Comparison of ENCODE assay signal across 17 mouse cellular contexts in genomic region chr2:25156990-25157389, GRCm38 (mm10). TPM values are rescaled to one million over a fixed set of nuclear protein-coding genes. Genes with fewer than 3 reads are reported as not detected.
DNase-seq lines count a peak whose midpoint lies in the region; ATAC-seq and TF ChIP-seq lines count a peak whose summit lies in the region.
"Had no signal": no experiment of that assay in that cellular context is flagged by ENCODE, and none has a peak within 500 bp of the region (broad histone marks: within the 10 kb centered on the region; RNA-seq: fewer than 3 reads in every experiment).

No protein-coding gene starts in this region.

- H3K4me2 ChIP-seq in CH12.LX (ENCODE audit: insufficient read depth, low read depth, poor library complexity, severe bottlenecking), result no peak overlapping the region
- no peak overlapping the region for H3K4me2 ChIP-seq in forebrain, embryonic 16.5 days (ENCODE audit: low read length)
- H3K4me2 ChIP-seq: embryonic facial prominence, embryonic 13.5 days; forebrain, embryonic 12.5 days; hindbrain, embryonic 15.5 days; limb, embryonic 15.5 days; stomach, embryonic 15.5 days had no signal

- no peak for ATAC-seq in forebrain, embryonic 16.5 days

- TF ChIP-seq CTCF in lung, adult 2 months (IDR thresholded peaks at IDR 0.05; ENCODE audit: insufficient read depth, low read length), result peak; percentile 4; the same call in 1 of the 2 replicates
- TF ChIP-seq CTCF in CH12.LX (conservative IDR thresholded peaks at IDR 0.05 in 1 of 2, IDR thresholded peaks at IDR 0.05 in 1 of 2; ENCODE audit: low read depth in 2 of 2, low read length in 2 of 2), result peak in 1 of 2 experiments; percentile 67; a peak in 2 of 4 replicates

- H3K27me3 ChIP-seq in CH12.LX (replicated peaks), result peaks cover 3% of the 10 kb centered on the region
- H3K27me3 ChIP-seq in forebrain, embryonic 16.5 days (replicated peaks; ENCODE audit: control insufficient read depth, insufficient read depth, low read length), result no peaks in the 10 kb centered on the region
- H3K27me3 ChIP-seq: embryonic facial prominence, embryonic 13.5 days; forebrain, embryonic 12.5 days; hindbrain, embryonic 15.5 days; limb, embryonic 15.5 days; megakaryocyte, embryonic 14.5 days; stomach, embryonic 15.5 days had no signal

- no peaks in the 10 kb centered on the region for H3K79me2 ChIP-seq in CH12.LX (replicated peaks; ENCODE audit: control insufficient read depth, extremely low read depth, insufficient read depth, poor library complexity, severe bottlenecking)

- H3K9ac ChIP-seq in CH12.LX (ENCODE audit: insufficient read depth, low read depth), result no peak overlapping the region
- H3K9ac ChIP-seq in forebrain, embryonic 16.5 days (replicated peaks; ENCODE audit: low read depth, low read length), result no peak overlapping the region
- H3K9ac ChIP-seq: embryonic facial prominence, embryonic 13.5 days; forebrain, embryonic 12.5 days; hindbrain, embryonic 15.5 days; limb, embryonic 15.5 days; stomach, embryonic 15.5 days had no signal

- no peaks in the 10 kb centered on the region for H3K36me3 ChIP-seq in CH12.LX (replicated peaks in 1 of 2; ENCODE audit: control insufficient read depth in 1 of 2, insufficient read depth in 1 of 2, low read length in 1 of 2)
- H3K36me3 ChIP-seq in forebrain, embryonic 16.5 days (ENCODE audit: control insufficient read depth, insufficient read depth), result no peaks in the 10 kb centered on the region
- H3K36me3 ChIP-seq: embryonic facial prominence, embryonic 13.5 days; forebrain, embryonic 12.5 days; hindbrain, embryonic 15.5 days; limb, embryonic 15.5 days; stomach, embryonic 15.5 days had no signal

- intact Hi-C loops in heart, postnatal 14 days (cut with DNase I), result loop anchor here (2.0 kb wide), 2 partner anchors 30 to 58 kb away; no protein-coding TSS in a partner anchor

- peak; percentile 58 for DNase-seq in heart, adult 11 months
- no peak for DNase-seq in heart, postnatal 14 days
- DNase-seq in lung, adult 2 months, result no peak
- no peak for DNase-seq in lung, postnatal 4 days
- DNase-seq in CH12.LX (ENCODE audit: extremely low read depth), result no peak
- DNase-seq in naive thymus-derived CD4-positive, alpha-beta T cell, adult 2 months (ENCODE audit: low read depth), result peak; percentile 47
- no peak for DNase-seq in frontal cortex, adult 2 months (ENCODE audit: extremely low spot score in 1 of 2, low spot score in 1 of 2)
- DNase-seq: cerebellum, adult 9-11 months; gastrocnemius, postnatal 10 days had no signal

- 44% methylated on average over 2 of the region's 2 CpGs for WGBS in lung, adult 2 months
- WGBS in forebrain, embryonic 16.5 days, result 41% methylated on average over 2 of the region's 2 CpGs

- dilution Hi-C loops in CH12.LX (cut with MboI; ENCODE audit: extremely low pct_ligation_motif_present, extremely low pct_unique_long_range_greater_than_20kb, low sequenced_read_pairs), result no loop called here

- peaks cover 2% of the 10 kb centered on the region; the same call in 1 of the 2 replicates for H3K4me1 ChIP-seq in lung, adult 2 months (ENCODE audit: control insufficient read depth, insufficient read depth, low read length)
- no peaks in the 10 kb centered on the region for H3K4me1 ChIP-seq in CH12.LX (ENCODE audit: control insufficient read depth in 1 of 2, insufficient read depth in 2 of 2)
- H3K4me1 ChIP-seq in forebrain, embryonic 16.5 days (replicated peaks; ENCODE audit: control insufficient read depth, insufficient read depth, low read length), result no peaks in the 10 kb centered on the region
- H3K4me1 ChIP-seq: embryonic facial prominence, embryonic 13.5 days; forebrain, embryonic 12.5 days; hindbrain, embryonic 15.5 days; limb, embryonic 15.5 days; stomach, embryonic 15.5 days had no signal

- TF ChIP-seq RAD21 in CH12.LX (IDR thresholded peaks at IDR 0.05; ENCODE audit: low read depth, low read length), result peak; percentile 51

- TF ChIP-seq POLR2A in lung, adult 2 months (IDR thresholded peaks at IDR 0.05; ENCODE audit: borderline replicate concordance, extremely low read depth, low read depth, low read length), result no peak
- no peak for TF ChIP-seq POLR2A in CH12.LX (IDR thresholded peaks at IDR 0.05; ENCODE audit: low read depth, low read length)

- no peak overlapping the region for H3K4me3 ChIP-seq in lung, adult 2 months (replicated peaks; ENCODE audit: extremely low read depth, low read depth, low read length)
- H3K4me3 ChIP-seq in CH12.LX (replicated peaks in 1 of 3; ENCODE audit: low read depth in 2 of 3, low read length in 2 of 3, poor library complexity in 1 of 3), result no peak overlapping the region
- H3K4me3 ChIP-seq in forebrain, embryonic 16.5 days (replicated peaks; ENCODE audit: low read length), result no peak overlapping the region
- H3K4me3 ChIP-seq: embryonic facial prominence, embryonic 13.5 days; forebrain, embryonic 12.5 days; hindbrain, embryonic 15.5 days; limb, embryonic 15.5 days; megakaryocyte, embryonic 14.5 days; stomach, embryonic 15.5 days had no signal

- in situ Hi-C loops in CH12.LX (cut with MboI; ENCODE audit: low pct_ligation_motif_present, low pct_unique_long_range_greater_than_20kb, low sequenced_read_pairs), result no loop called here

- no peaks in the 10 kb centered on the region for H3K9me3 ChIP-seq in CH12.LX (replicated peaks; ENCODE audit: low read length)
- no peaks in the 10 kb centered on the region for H3K9me3 ChIP-seq in forebrain, embryonic 16.5 days (ENCODE audit: control insufficient read depth, low read length)
- H3K9me3 ChIP-seq: embryonic facial prominence, embryonic 13.5 days; forebrain, embryonic 12.5 days; hindbrain, embryonic 15.5 days; limb, embryonic 15.5 days; megakaryocyte, embryonic 14.5 days; stomach, embryonic 15.5 days had no signal

- no peak overlapping the region for H3K27ac ChIP-seq in CH12.LX (ENCODE audit: insufficient read depth, low read depth)
- H3K27ac ChIP-seq in forebrain, embryonic 16.5 days (ENCODE audit: low read length), result no peak overlapping the region
- H3K27ac ChIP-seq: embryonic facial prominence, embryonic 13.5 days; forebrain, embryonic 12.5 days; hindbrain, embryonic 15.5 days; limb, embryonic 15.5 days; stomach, embryonic 15.5 days had no signal

- TF ChIP-seq EP300 in CH12.LX (IDR thresholded peaks at IDR 0.05; ENCODE audit: low read length), result no peak

TF ChIP-seq in CH12.LX, 34 proteins besides CTCF, POLR2A, EP300 and RAD21:
- TF ChIP-seq JUN (IDR thresholded peaks at IDR 0.05; ENCODE audit: insufficient read depth, low read depth, low read length), result no peak
- no peak for TF ChIP-seq NRF1 (IDR thresholded peaks at IDR 0.05; ENCODE audit: low read depth, low read length)
- peak; percentile 50 for TF ChIP-seq SMC3 (IDR thresholded peaks at IDR 0.05; ENCODE audit: low read depth, low read length)
- no peak for TF ChIP-seq ETS1 (conservative IDR thresholded peaks at IDR 0.05; ENCODE audit: low read depth, low read length)
- TF ChIP-seq MYC (IDR thresholded peaks at IDR 0.05; ENCODE audit: low read depth, low read length), result 0 out of 2 replicates have a peak, but pooled peaks have one; percentile 41

RNA-seq across cellular contexts. Expression of gene Nrarp, which starts 23.6 kb away (rescaled TPM):
- total RNA-seq in heart, postnatal 14 days (2021), result 10 to 100 TPM; 14.0 to 15.0 TPM
- 46.0 and 69.2 TPM in 2 replicates for polyA plus RNA-seq in lung, adult 2 months (2012; rRNA removed)
- total RNA-seq in CH12.LX (2012; rRNA removed), result 3.1 TPM in 2 replicates
- 0.24 and 0.35 TPM in 2 replicates for total RNA-seq in CH12.LX (2014; rRNA removed)
- polyA plus RNA-seq in CH12.LX (2012; ENCODE audit: insufficient read length, low read depth), result 0.14 and 0.20 TPM in 2 replicates
- polyA plus RNA-seq in frontal cortex, adult 2 months (2012; rRNA removed), result 38.7 and 39.1 TPM in 2 replicates
- 15.8 and 22.0 TPM in 2 replicates for polyA plus RNA-seq in forebrain, embryonic 16.5 days (2015; fragmentation: Nextera tagmentation; extraction: Ambion mirVana)

RNA-seq across cellular contexts. Expression of gene Tor4a, which starts 39.7 kb away (rescaled TPM):
- total RNA-seq in heart, postnatal 14 days (2021), result 1 to 10 TPM; 5.0 to 5.5 TPM
- 52.8 and 54.9 TPM in 2 replicates for polyA plus RNA-seq in lung, adult 2 months (2012; rRNA removed)
- total RNA-seq in CH12.LX (2012; rRNA removed) (17.5 and 20.4 TPM in 2 replicates), CH12.LX (2014; rRNA removed) (12.6 and 13.1 TPM in 2 replicates)
- 15.3 TPM in 2 replicates for polyA plus RNA-seq in CH12.LX (2012; ENCODE audit: insufficient read length, low read depth)
- 2.6 and 3.0 TPM in 2 replicates for polyA plus RNA-seq in frontal cortex, adult 2 months (2012; rRNA removed)
- 0.85 and 1.6 TPM in 2 replicates for polyA plus RNA-seq in forebrain, embryonic 16.5 days (2015; fragmentation: Nextera tagmentation; extraction: Ambion mirVana)

RNA-seq across cellular contexts. Expression of gene Nelfb, which starts 54.3 kb away (rescaled TPM):
- total RNA-seq in heart, postnatal 14 days (2021), result 10 to 100 TPM; 35.7 to 36.2 TPM
- 58.0 and 94.5 TPM in 2 replicates for polyA plus RNA-seq in lung, adult 2 months (2012; rRNA removed)
- total RNA-seq in CH12.LX (2012; rRNA removed) (57.0 and 58.7 TPM in 2 replicates), CH12.LX (2014; rRNA removed) (42.0 and 53.6 TPM in 2 replicates)
- polyA plus RNA-seq in CH12.LX (2012; ENCODE audit: insufficient read length, low read depth), result 52.5 and 58.0 TPM in 2 replicates
- 60.2 and 65.6 TPM in 2 replicates for polyA plus RNA-seq in frontal cortex, adult 2 months (2012; rRNA removed)
- 91.7 and 101 TPM in 2 replicates for polyA plus RNA-seq in forebrain, embryonic 16.5 days (2015; fragmentation: Nextera tagmentation; extraction: Ambion mirVana)

RNA-seq across cellular contexts. Expression of gene Stpg3, which starts 57.4 kb away (rescaled TPM):
- total RNA-seq in heart, postnatal 14 days (2021), result not detected
- polyA plus RNA-seq in lung, adult 2 months (2012; rRNA removed), result not detected in 2 replicates
- total RNA-seq in CH12.LX (2012; rRNA removed), result not detected in 2 replicates
- not detected in 2 replicates for total RNA-seq in CH12.LX (2014; rRNA removed)
- not detected in 2 replicates for polyA plus RNA-seq in CH12.LX (2012; ENCODE audit: insufficient read length, low read depth)
- polyA plus RNA-seq in frontal cortex, adult 2 months (2012; rRNA removed), result 0.06 and 0.15 TPM in 2 replicates
- polyA plus RNA-seq in forebrain, embryonic 16.5 days (2015; fragmentation: Nextera tagmentation; extraction: Ambion mirVana), result not detected in 2 replicates
- total RNA-seq: gastrocnemius, postnatal 10 days had no signal
- polyA plus RNA-seq: forebrain, embryonic 12.5 days; heart, embryonic 14.5 days; hindbrain, embryonic 15.5 days; limb, embryonic 15.5 days; stomach, embryonic 15.5 days had no signal

Comparison
In these comparisons a context has a peak if more than half of its experiments do, and no peak if none do; other contexts are left out.
1. DNase-seq: peak in heart, adult 11 months (single experiment) and naive thymus-derived CD4-positive, alpha-beta T cell, adult 2 months (single experiment); none in heart, postnatal 14 days (0 of 2), lung, adult 2 months (single experiment), lung, postnatal 4 days (0 of 2), CH12.LX (single experiment) and frontal cortex, adult 2 months (0 of 2).
2. RNA of gene Nrarp, which starts 23.6 kb away (polyA plus RNA-seq): 46.0 to 69.2 TPM in lung, adult 2 months, 38.7 to 39.1 TPM in frontal cortex, adult 2 months and 15.8 to 22.0 TPM in forebrain, embryonic 16.5 days; 0.14 to 0.20 TPM in CH12.LX; every median in the first group is over 10 times any median in the second.